Mouse (Mus musculus): ENCODE data around the gene Cox8b. TPM values are rescaled to one million over a fixed set of nuclear protein-coding genes. Genes with fewer than 3 reads are reported as not detected.

Cox8b gene
- polyA plus RNA-seq, 1 experiment from 2014 or later = not detected

DNA sequence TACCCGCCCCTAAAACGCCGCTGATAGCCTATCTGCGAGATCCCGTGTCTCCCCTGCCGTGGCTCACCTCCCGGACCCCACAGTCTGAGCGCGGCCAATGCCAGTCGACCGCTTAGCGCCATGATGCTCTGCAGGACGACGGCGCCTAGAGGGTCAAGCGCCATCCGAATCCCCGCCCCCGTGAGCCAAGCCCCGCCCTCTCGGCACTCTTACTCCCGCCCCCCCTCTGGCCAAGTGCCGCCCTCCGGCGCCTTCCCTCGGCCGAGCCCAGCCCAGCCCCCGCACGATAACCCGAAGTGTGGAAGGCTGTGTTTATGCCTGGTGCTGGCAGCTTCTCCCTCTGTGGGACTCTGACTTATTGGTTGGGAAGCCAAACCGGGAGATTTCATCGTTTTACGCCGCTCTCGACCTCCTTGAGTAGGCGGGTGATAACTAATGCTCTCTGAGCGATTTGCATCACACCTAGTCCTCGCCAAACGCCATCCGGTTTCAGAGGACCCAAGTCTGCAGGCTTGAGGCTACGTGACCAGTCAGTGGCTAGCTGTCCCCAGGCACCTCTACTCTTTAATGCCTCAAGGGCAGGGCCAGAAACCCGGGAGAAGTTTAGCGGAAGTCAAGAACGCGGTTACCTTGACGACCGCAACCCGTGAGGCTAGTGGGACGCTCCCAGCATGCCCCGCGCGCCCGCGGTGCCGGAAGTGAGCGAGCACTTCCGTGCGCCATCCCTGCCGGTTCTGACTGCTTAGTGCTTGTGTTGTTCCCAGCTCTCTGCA lies 18.4 kb downstream of the Cox8b start, which contains the start of the genes Psmd13 and Sirt3:
Psmd13 (plus strand) TSS at position 273 of the 773 bp plus-strand sequence.
Sirt3 (minus strand) TSS at position 614 of the 773 bp plus-strand sequence.
- ATAC-seq = peak; percentile 97
- under 1% methylated on average over 59 of the region's 59 CpGs for WGBS
- 0 out of 2 replicates have a peak, but pooled peaks cover 4% of the 10 kb centered on the region for H3K36me3 ChIP-seq
- peak within 1 kb of the TSS; percentile 85 for H3K27ac ChIP-seq
- peaks cover 11% of the 10 kb centered on the region for H3K4me1 ChIP-seq (replicated peaks)
- no peaks in the 10 kb centered on the region for H3K9me3 ChIP-seq
- H3K27me3 ChIP-seq (replicated peaks) = no peaks in the 10 kb centered on the region
- H3K4me3 ChIP-seq (replicated peaks) = peak within 1 kb of the TSS; percentile 59
- H3K4me2 ChIP-seq (replicated peaks) = peak within 1 kb of the TSS; percentile 82
- H3K9ac ChIP-seq = peak within 1 kb of the TSS; percentile 76

DNA sequence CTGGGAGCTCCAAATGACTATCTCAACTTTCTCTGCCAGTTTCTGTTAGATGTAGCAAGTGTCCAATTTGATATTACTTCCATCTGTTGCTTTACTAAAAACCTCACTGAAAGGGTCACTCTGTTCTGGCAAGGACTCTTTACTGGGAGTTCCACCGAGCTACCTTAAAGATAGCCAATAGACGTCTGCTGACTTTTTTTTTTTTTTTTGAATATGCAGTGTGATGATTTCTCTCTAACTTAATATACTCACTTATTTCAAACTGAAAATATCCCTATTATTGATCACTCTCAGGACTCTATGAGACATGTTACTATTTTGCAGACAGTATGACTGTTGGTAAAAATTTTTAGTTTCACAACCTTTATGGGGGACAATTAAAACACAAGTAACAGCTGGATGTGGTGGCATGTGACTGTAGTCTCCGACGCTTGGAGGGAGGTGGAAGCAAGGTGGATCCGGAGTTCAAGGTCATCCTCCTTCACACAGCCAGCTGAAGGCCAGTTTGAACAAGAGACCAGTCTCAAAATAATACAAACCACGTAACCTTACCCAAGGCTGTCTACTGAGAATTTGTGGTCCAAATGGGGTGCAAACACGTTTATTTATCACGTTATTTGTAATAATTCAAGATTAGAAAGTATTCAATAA lies 19.3 kb downstream of the Cox8b start:
- Histone ChIP-seq H3K27me3 (replicated peaks) (no peaks in the 10 kb centered on the region), H3K9ac (peak overlapping the region; percentile 76), H3K4me3 (replicated peaks) (peak overlapping the region; percentile 59)

DNA sequence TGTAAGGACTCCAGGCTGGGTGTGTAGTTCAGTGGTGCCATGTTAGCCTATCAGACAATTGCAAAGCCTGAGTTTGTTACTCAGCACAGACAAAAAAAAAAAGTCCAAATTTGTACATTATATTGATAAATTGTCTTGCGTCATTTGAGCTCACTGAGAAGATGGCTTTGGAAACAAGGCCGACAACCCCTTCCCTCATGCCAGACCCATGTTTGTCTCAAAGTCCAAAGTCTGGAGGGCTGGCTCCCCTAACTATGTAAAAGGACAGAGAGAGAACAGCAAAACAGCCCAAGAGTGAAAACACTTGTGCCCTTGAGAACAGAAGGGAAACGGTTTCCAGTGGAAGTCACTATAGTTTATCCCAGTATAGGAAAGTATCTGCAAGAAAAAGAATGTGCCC lies 19.8 kb downstream of the Cox8b start:
- 64% methylated on average over 3 of the region's 3 CpGs for WGBS
- H3K9ac ChIP-seq = no peak overlapping the region

More for the DNA sequence above, 19.3 kb downstream of the Cox8b start:
- 0 out of 2 replicates have a peak, but pooled peaks cover 7% of the 10 kb centered on the region for H3K36me3 ChIP-seq
- peak overlapping the region; percentile 82 for H3K4me2 ChIP-seq (replicated peaks)
- peak; percentile 19 for ATAC-seq
- peak overlapping the region; percentile 40; the same call in 1 of the 2 replicates for H3K27ac ChIP-seq
- H3K9me3 ChIP-seq = no peaks in the 10 kb centered on the region
- 13% methylated on average over 8 of the region's 8 CpGs for WGBS
- peaks cover 11% of the 10 kb centered on the region for H3K4me1 ChIP-seq (replicated peaks)

DNA sequence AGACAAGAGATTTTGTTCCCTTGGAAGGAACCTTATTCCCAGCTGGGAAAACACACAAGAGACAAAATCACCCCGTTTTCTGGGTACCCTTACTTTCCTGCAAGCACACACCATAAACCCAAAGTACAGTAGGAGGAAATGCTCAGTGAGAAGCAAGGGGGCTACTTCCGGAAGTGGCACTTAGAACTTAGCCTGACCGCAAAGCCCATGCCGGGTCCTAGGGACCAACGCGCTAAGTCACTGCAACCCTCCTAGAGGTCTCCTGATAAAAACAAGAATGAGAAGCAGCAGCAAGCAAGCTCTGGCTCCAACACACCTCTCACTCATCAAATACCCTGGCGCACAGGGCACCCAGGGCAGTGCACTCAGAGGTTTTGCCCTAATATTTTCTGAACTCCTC lies 20.9 kb downstream of the Cox8b start:
- 0 out of 2 replicates have a peak, but pooled peaks cover 7% of the 10 kb centered on the region for H3K36me3 ChIP-seq
- H3K9me3 ChIP-seq = no peaks in the 10 kb centered on the region
- H3K9ac ChIP-seq = no peak overlapping the region
- H3K4me1 ChIP-seq (replicated peaks) = peaks cover 11% of the 10 kb centered on the region
- H3K4me3 ChIP-seq (replicated peaks) = no peak overlapping the region
- WGBS = 89% methylated on average over 7 of the region's 7 CpGs
- no peak overlapping the region for H3K4me2 ChIP-seq (replicated peaks)
- H3K27ac ChIP-seq = no peak overlapping the region
- no peak for ATAC-seq
- H3K27me3 ChIP-seq (replicated peaks) = no peaks in the 10 kb centered on the region

More for the DNA sequence above, 19.8 kb downstream of the Cox8b start:
- no peaks in the 10 kb centered on the region for H3K9me3 ChIP-seq
- no peak for ATAC-seq
- H3K4me1 ChIP-seq (replicated peaks) = peaks cover 11% of the 10 kb centered on the region
- H3K27me3 ChIP-seq (replicated peaks) = no peaks in the 10 kb centered on the region
- H3K4me3 ChIP-seq (replicated peaks) = no peak overlapping the region
- H3K36me3 ChIP-seq = 0 out of 2 replicates have a peak, but pooled peaks cover 7% of the 10 kb centered on the region
- H3K4me2 ChIP-seq (replicated peaks) = peak overlapping the region; percentile 33
- H3K27ac ChIP-seq = peak overlapping the region; percentile 40

DNA sequence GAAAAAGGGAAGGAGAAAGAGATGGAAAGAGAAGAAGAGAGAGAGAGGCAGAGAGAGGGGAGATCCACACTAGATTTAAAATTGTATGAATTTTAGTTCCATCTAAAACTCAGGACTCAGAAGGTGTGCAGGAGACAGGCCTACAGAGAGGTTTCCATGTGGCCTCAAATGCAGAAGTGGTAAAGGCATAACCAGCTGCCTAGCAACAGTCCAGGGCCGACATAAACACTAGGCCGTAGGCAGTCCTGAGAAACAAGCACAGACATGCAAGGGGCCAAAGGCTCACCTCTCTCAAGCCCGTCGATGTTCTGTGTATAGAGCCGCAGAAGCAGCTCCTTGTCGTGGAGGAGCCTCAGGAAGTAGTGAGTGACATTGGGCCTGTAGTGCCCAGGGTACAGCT lies 22.9 kb downstream of the Cox8b start:
- Histone ChIP-seq H3K9me3 (no peaks in the 10 kb centered on the region), H3K9ac (no peak overlapping the region), H3K4me1 (replicated peaks) (peaks cover 7% of the 10 kb centered on the region), H3K27ac (no peak overlapping the region), H3K27me3 (replicated peaks) (no peaks in the 10 kb centered on the region), H3K4me2 (replicated peaks) (no peak overlapping the region), H3K36me3 (0 out of 2 replicates have a peak, but pooled peaks cover 7% of the 10 kb centered on the region), H3K4me3 (replicated peaks) (no peak overlapping the region)
- WGBS = 81% methylated on average over 6 of the region's 6 CpGs
- ATAC-seq = no peak

DNA sequence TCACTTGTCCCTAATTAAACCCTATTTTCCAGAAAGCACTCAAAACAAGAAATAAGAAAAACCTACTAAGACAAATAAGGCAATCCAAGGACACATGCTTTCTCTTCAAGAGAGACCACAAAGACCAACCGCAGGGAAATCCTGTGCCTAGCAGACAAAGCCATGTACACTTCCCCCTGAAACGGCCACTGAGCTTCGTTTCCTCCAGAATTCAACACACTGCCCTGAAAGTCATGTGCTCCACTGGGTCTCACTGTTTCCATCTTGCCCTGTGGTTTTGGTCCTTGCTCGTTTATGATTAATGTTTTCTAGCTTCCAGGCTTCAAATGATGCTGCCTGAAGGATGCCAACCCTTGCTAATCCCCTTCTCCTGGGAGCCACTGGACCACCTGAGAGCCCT lies 26.0 kb downstream of the Cox8b start:
- H3K27ac ChIP-seq = no peak overlapping the region
- no peak overlapping the region for H3K9ac ChIP-seq
- WGBS = 91% methylated on average over 4 of the region's 4 CpGs
- no peaks in the 10 kb centered on the region for H3K9me3 ChIP-seq
- no peak overlapping the region for H3K4me3 ChIP-seq (replicated peaks)
- ATAC-seq = no peak
- 0 out of 2 replicates have a peak, but pooled peaks cover 7% of the 10 kb centered on the region for H3K36me3 ChIP-seq
- H3K4me1 ChIP-seq (replicated peaks) = no peaks in the 10 kb centered on the region
- H3K4me2 ChIP-seq (replicated peaks) = no peak overlapping the region
- H3K27me3 ChIP-seq (replicated peaks) = no peaks in the 10 kb centered on the region

DNA sequence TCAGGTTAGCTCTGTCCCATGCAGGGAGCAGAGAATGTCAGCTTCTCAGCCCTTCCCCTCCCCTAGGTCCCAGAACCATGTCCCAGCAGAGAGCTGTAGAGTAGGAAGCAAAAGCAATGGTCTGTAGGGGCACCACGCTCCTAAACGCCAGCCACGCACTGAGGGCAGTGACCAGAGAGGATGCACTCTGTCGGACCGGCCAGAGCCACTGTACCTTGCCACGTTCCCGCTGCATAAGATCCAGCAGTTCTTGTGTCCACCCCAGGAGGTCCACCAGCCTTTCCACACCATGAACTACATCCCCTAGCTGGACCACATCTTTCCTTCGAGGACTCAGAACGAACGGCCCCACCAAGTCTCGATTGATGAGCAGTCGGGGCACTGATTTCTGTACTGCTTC lies 35.5 kb downstream of the Cox8b start:
- Histone ChIP-seq H3K4me3 (replicated peaks) (no peak overlapping the region), H3K9ac (no peak overlapping the region), H3K27ac (no peak overlapping the region), H3K27me3 (replicated peaks) (no peaks in the 10 kb centered on the region), H3K4me2 (replicated peaks) (no peak overlapping the region), H3K36me3 (peaks cover 35% of the 10 kb centered on the region), H3K4me1 (replicated peaks) (no peaks in the 10 kb centered on the region), H3K9me3 (no peaks in the 10 kb centered on the region)
- ATAC-seq = no peak
- 89% methylated on average over 12 of the region's 12 CpGs for WGBS

DNA sequence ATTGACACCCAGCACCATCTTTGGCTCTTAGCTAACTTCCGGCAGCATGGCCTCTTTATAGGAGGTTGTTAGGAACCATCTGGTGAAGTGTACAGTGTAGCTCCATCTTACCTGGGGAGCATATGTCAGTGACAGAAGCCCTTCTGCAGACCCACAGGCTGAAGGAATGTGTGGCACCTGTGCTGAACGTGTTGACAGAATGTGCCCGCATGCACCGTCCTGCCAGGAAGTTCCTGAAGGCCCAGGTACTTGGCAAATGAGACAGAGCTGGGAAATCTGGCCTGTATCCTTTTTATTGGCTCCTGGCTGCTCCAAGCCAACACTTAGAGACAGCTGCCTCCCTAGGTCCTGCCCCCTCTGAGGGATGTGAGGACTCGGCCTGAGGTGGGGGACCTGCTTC lies 39.5 kb downstream of the Cox8b start:
- 85% methylated on average over 5 of the region's 5 CpGs for WGBS
- no peak for ATAC-seq
- no peak overlapping the region for H3K4me3 ChIP-seq (replicated peaks)

DNA sequence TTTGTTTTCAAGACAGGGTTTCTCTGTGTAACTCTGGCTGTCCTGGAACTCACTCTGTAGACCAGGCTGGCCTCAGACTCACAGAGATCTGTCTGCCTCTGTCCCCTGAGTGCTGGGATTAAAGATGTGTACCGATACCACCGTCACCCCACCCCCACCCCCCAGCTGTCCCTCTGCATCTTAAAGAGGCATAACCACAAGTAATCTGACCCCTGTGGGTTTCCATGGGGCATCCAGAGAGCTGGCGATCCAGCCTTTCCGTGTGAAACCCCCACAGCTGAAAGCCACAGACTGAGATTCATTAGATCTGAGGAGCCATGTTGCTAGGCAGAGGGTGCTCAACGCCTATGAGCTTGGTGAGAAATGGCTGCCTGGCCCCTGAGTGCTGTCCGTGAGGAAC lies 40.2 kb downstream of the Cox8b start:
- no peak overlapping the region for H3K27ac ChIP-seq
- 79% methylated on average over 6 of the region's 6 CpGs for WGBS
- no peaks in the 10 kb centered on the region for H3K27me3 ChIP-seq (replicated peaks)
- H3K4me2 ChIP-seq (replicated peaks) = no peak overlapping the region
- ATAC-seq = no peak
- H3K9ac ChIP-seq = no peak overlapping the region
- peaks cover 32% of the 10 kb centered on the region for H3K36me3 ChIP-seq
- H3K9me3 ChIP-seq = no peaks in the 10 kb centered on the region
- H3K4me1 ChIP-seq (replicated peaks) = peaks cover 18% of the 10 kb centered on the region
- H3K4me3 ChIP-seq (replicated peaks) = no peak overlapping the region

More for the DNA sequence above, 39.5 kb downstream of the Cox8b start:
- Histone ChIP-seq H3K27ac (no peak overlapping the region), H3K4me2 (replicated peaks) (no peak overlapping the region), H3K4me1 (replicated peaks) (peaks cover 13% of the 10 kb centered on the region), H3K9ac (no peak overlapping the region), H3K27me3 (replicated peaks) (no peaks in the 10 kb centered on the region), H3K9me3 (no peaks in the 10 kb centered on the region), H3K36me3 (peaks cover 32% of the 10 kb centered on the region)

DNA sequence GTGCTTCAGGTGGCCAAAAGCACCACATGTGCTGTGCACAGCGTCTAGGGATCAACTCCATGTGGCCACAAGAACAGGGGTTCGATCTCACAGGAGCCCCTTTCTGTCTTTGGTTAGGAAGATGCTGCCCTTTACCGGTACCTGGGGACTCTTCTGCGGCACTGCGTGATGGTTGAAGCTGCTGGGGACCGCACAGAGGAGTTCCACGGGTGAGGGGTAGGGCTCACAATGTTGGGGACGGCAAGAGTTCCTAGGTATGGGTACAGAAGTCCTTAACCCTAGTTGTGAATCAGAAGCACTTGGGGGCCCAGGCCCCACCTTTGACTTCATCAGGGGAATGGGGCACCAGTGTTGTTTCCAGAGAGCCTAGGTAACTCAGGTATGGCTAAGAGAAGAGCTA lies 41.5 kb downstream of the Cox8b start:
- H3K36me3 ChIP-seq = peaks cover 35% of the 10 kb centered on the region
- 96% methylated on average over 8 of the region's 8 CpGs for WGBS

DNA sequence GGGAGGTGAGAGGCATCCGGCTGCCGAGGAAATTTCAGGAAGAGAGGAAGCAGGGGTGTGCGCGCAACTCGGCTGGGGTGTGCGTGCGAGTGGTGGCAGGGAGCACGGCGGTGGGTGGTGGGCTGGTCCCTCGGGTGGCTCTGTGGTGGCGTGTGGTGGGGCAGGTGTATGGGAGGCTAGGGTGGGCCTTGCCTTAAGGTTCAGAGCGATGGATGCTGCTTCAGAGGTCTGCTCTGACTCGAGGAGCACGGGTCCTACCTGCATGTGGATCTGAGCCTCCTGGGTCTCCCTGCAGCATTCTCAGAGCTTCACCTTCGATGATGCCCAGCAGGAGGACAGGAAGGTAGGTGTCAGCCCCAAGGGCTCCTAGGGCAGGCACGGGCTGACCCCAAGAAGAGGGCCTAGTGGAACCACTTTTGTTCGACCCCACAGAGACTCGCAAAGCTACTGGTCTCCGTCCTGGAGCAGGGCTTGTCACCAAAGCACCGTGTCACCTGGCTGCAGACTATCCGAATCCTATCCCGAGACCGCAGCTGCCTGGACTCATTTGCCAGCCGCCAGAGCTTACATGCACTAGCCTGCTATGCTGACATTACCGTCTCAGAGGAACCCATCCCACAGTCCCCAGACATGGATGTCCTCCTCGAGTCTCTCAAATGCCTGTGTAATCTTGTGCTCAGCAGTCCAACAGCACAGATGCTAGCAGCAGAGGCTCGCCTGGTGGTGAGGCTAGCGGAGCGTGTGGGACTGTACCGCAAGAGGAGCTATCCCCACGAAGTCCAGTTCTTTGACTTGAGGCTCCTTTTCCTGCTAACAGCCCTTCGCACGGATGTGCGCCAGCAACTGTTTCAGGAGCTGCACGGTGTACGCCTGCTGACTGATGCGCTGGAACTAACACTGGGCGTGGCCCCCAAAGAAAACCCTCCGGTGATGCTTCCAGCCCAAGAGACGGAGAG lies 42.4 kb downstream of the Cox8b start, which contains the start of gene Bet1l:
Bet1l (minus strand) TSS at position 28 of the 956 bp plus-strand sequence.
- H3K27me3 ChIP-seq (replicated peaks) = no peaks in the 10 kb centered on the region
- peak within 1 kb of the TSS; percentile 85 for H3K9ac ChIP-seq
- peak within 1 kb of the TSS; percentile 98 for H3K4me2 ChIP-seq (replicated peaks)
- peaks cover 20% of the 10 kb centered on the region for H3K4me1 ChIP-seq (replicated peaks)
- 34% methylated on average over 40 of the region's 40 CpGs for WGBS
- ATAC-seq = peak; percentile 39
- peak within 1 kb of the TSS; percentile 95 for H3K27ac ChIP-seq
- H3K4me3 ChIP-seq (replicated peaks) = peak within 1 kb of the TSS; percentile 57
- peaks cover 37% of the 10 kb centered on the region for H3K36me3 ChIP-seq
- H3K9me3 ChIP-seq = no peaks in the 10 kb centered on the region

More for the DNA sequence above, 41.5 kb downstream of the Cox8b start:
- Histone ChIP-seq H3K4me2 (replicated peaks) (peak overlapping the region; percentile 98), H3K9me3 (no peaks in the 10 kb centered on the region), H3K4me3 (replicated peaks) (no peak overlapping the region), H3K4me1 (replicated peaks) (peaks cover 20% of the 10 kb centered on the region), H3K9ac (peak overlapping the region; percentile 85; the same call in 1 of the 2 replicates), H3K27ac (no peak overlapping the region), H3K27me3 (replicated peaks) (no peaks in the 10 kb centered on the region)
- ATAC-seq = no peak
